Mouse (Mus musculus) intestine, embryonic 15.5 days (tissue): ENCODE data around the gene Cd44. TPM values are rescaled to one million over a fixed set of nuclear protein-coding genes. Genes with fewer than 3 reads are reported as not detected.
A peak's percentile ranks its signal among the peaks of the same experiment; 100 is the strongest.

Experiments used
- ATAC-seq: fragments of 200-750 bp; cut with Nextera tagmentation; 2 replicates; pipeline ENCODE4 v1.8.0; 2017; ENCODE audit warnings: moderate TSS enrichment, moderate library complexity
- H3K27ac ChIP-seq: fragments of 300-500 bp; sonication (generic); 2 replicates; pipeline ENCODE4 v1.5.1; 2015; ENCODE audit warnings: mild to moderate bottlenecking, inconsistent platforms
- H3K27me3 ChIP-seq: fragments of 300-500 bp; sonication (generic); replicated peaks from 2 replicates; pipeline ENCODE4 v1.6.1; 2015; ENCODE audit warnings: inconsistent platforms
- H3K36me3 ChIP-seq: fragments of 300-500 bp; sonication (generic); 2 replicates; pipeline ENCODE4 v1.6.1; 2015; ENCODE audit warnings: inconsistent platforms
- H3K4me1 ChIP-seq: fragments of 300-500 bp; sonication (generic); replicated peaks from 2 replicates; pipeline ENCODE4 v1.6.1; 2015; ENCODE audit warnings: inconsistent platforms
- H3K4me2 ChIP-seq: fragments of 300-500 bp; sonication (generic); replicated peaks from 2 replicates; pipeline ENCODE4 v1.6.1; 2015; ENCODE audit warnings: mild to moderate bottlenecking, inconsistent platforms
- H3K4me3 ChIP-seq: fragments of 300-500 bp; sonication (generic); replicated peaks from 2 replicates; pipeline ENCODE4 v1.5.1; 2015; ENCODE audit warnings: inconsistent platforms
- H3K9ac ChIP-seq: fragments of 300-500 bp; sonication (generic); 2 replicates; pipeline ENCODE4 v1.6.1; 2015; ENCODE audit warnings: inconsistent platforms
- H3K9me3 ChIP-seq: fragments of 300-500 bp; sonication (generic); 2 replicates; pipeline ENCODE4 v1.6.1; 2016; ENCODE audit warnings: inconsistent platforms
- WGBS: fragments of 180-500 bp; shearing (Covaris S2); methylation state at CpG from one replicate; pipeline ENCODE4 v1.1.7; 2015; 5-methylcytosine and 5-hydroxymethylcytosine counted together
- polyA plus RNA-seq: library from polyadenylated mRNA; unstranded; fragments of >200 nt; fragmentation: Nextera tagmentation; extraction: Ambion mirVana; gene quantifications from 2 replicates; pipeline ENCODE4 v1.2.1, GENCODE M21; 2015

Cd44 gene
- polyA plus RNA-seq, 1 experiment from 2014 or later: 13.8 TPM

DNA sequence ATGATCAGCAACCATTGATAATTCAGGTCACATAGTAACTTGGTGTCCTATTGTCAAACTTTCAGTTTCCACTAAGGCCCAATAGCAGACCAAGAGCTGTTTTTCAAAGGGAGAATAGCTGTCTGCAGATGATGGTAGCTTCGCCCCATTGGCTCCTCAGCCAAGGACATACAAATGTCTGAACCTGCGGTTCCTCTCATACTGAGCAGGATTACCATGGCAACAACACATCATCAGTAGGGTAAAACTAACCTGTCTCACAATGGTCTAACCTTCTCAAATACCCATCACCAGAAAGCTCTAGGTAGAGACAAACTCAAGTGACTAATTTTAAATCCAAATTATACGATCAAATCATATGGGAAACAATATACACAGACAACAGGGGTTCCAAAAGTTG lies 72.3 kb downstream of the Cd44 start:
- Histone ChIP-seq H3K4me3 (no peak overlapping the region), H3K27ac (no peak overlapping the region), H3K9ac (no peak overlapping the region), H3K4me1 (no peaks in the 10 kb centered on the region), H3K27me3 (no peaks in the 10 kb centered on the region), H3K9me3 (no peaks in the 10 kb centered on the region), H3K36me3 (no peaks in the 10 kb centered on the region), H3K4me2 (no peak overlapping the region)
- 94% methylated on average over 3 of the region's 3 CpGs for WGBS
- no peak for ATAC-seq

DNA sequence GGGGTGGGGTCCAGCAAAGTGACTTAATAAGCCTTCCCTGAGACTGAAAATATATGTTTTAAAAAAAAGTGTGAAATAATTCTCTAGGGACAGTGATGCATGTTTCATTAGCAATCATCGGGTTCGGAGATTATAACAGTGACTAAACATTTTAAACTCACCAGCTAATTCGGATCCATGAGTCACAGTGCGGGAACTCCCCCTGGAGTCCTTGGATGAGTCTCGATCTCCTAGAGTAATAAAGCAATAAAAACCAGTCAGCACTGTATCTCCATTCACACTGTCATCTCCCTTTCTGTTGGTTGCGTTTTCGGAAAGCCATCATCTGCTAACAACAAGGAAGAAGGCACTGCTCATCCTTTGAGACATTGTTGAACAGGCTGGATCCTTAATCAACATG lies 73.1 kb downstream of the Cd44 start:
- H3K27me3 ChIP-seq: no peaks in the 10 kb centered on the region
- ATAC-seq: peak; percentile 69
- H3K4me2 ChIP-seq: no peak overlapping the region

GRCm38 (mm10) chr2:102827841-102828240 lies 73.6 kb downstream of the Cd44 start:
- Histone ChIP-seq H3K9me3 (no peaks in the 10 kb centered on the region), H3K27ac (no peak overlapping the region), H3K36me3 (no peaks in the 10 kb centered on the region), H3K4me2 (no peak overlapping the region), H3K4me3 (no peak overlapping the region), H3K27me3 (no peaks in the 10 kb centered on the region), H3K4me1 (no peaks in the 10 kb centered on the region), H3K9ac (no peak overlapping the region)
- WGBS: 50% methylated on average over 1 of the region's 1 CpGs
- peak; percentile 87 for ATAC-seq

More for the DNA sequence above, 73.1 kb downstream of the Cd44 start:
- no peak overlapping the region for H3K4me3 ChIP-seq
- 50% methylated on average over 7 of the region's 7 CpGs for WGBS
- H3K9me3 ChIP-seq: no peaks in the 10 kb centered on the region
- no peaks in the 10 kb centered on the region for H3K4me1 ChIP-seq
- no peak overlapping the region for H3K27ac ChIP-seq
- H3K36me3 ChIP-seq: no peaks in the 10 kb centered on the region
- no peak overlapping the region for H3K9ac ChIP-seq

GRCm38 (mm10) chr2:102825961-102826633 lies 75.4 kb downstream of the Cd44 start:
- no peak overlapping the region for H3K4me2 ChIP-seq
- WGBS: 83% methylated on average over 9 of the region's 9 CpGs
- peak overlapping the region; percentile 40; the same call in 1 of the 2 replicates for H3K27ac ChIP-seq
- H3K9ac ChIP-seq: no peak overlapping the region
- H3K4me3 ChIP-seq: no peak overlapping the region
- peak; percentile 80 for ATAC-seq
- no peaks in the 10 kb centered on the region for H3K9me3 ChIP-seq
- no peaks in the 10 kb centered on the region for H3K4me1 ChIP-seq
- no peaks in the 10 kb centered on the region for H3K36me3 ChIP-seq
- H3K27me3 ChIP-seq: no peaks in the 10 kb centered on the region

GRCm38 (mm10) chr2:102822036-102822435 lies 79.4 kb downstream of the Cd44 start:
- no peak overlapping the region for H3K4me3 ChIP-seq
- no peaks in the 10 kb centered on the region for H3K27me3 ChIP-seq
- no peak overlapping the region for H3K9ac ChIP-seq
- H3K9me3 ChIP-seq: no peaks in the 10 kb centered on the region
- H3K36me3 ChIP-seq: no peaks in the 10 kb centered on the region
- no peak overlapping the region for H3K27ac ChIP-seq
- H3K4me2 ChIP-seq: no peak overlapping the region
- 95% methylated on average over 6 of the region's 6 CpGs for WGBS
- ATAC-seq: no peak
- 0 out of 2 replicates have a peak, but pooled peaks cover 8% of the 10 kb centered on the region for H3K4me1 ChIP-seq

- Histone ChIP-seq H3K27ac (0 out of 2 replicates have a peak overlapping the region, but pooled peaks have one; percentile 7), H3K9ac (no peak overlapping the region), H3K4me2 (no peak overlapping the region), H3K4me1 (peaks cover 9% of the 10 kb centered on the region; the same call in 1 of the 2 replicates), H3K27me3 (no peaks in the 10 kb centered on the region), H3K4me3 (no peak overlapping the region), H3K36me3 (no peaks in the 10 kb centered on the region), H3K9me3 (no peaks in the 10 kb centered on the region)
- 74% methylated on average over 8 of the region's 8 CpGs for WGBS
- ATAC-seq: no peak
Observed at GRCm38 (mm10) chr2:102820790-102821189, 80.7 kb downstream of the Cd44 start.

DNA sequence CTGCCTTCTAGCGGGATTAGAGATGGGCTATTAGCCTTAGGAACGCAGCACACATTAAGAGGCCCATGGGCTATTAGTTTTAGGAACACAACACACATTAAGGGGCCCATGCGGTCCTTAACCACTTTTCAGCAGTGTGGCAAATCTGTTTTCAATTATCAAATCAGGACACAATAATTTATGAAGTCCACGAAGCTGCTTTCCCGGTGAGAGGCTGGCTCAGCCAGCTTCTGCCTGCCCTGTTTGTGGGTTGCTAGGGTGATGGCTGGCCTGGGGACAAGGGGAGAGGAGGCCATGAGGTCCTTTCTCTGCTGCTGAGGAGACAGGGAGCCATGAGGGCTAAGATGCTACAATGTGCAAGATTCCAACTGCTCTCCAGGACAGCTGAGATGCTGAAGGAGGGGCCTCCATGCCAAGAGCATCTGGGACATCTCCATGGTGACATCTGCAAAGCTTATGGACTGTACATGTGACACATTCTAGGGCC lies 81.2 kb downstream of the Cd44 start:
- peak; percentile 48; the same call in 1 of the 2 replicates for ATAC-seq
- Histone ChIP-seq H3K9me3 (no peaks in the 10 kb centered on the region), H3K9ac (no peak overlapping the region), H3K4me2 (no peak overlapping the region), H3K4me1 (peaks cover 14% of the 10 kb centered on the region; the same call in 1 of the 2 replicates), H3K4me3 (no peak overlapping the region), H3K36me3 (no peaks in the 10 kb centered on the region), H3K27me3 (no peaks in the 10 kb centered on the region), H3K27ac (no peak overlapping the region)
- 71% methylated on average over 5 of the region's 5 CpGs for WGBS

DNA sequence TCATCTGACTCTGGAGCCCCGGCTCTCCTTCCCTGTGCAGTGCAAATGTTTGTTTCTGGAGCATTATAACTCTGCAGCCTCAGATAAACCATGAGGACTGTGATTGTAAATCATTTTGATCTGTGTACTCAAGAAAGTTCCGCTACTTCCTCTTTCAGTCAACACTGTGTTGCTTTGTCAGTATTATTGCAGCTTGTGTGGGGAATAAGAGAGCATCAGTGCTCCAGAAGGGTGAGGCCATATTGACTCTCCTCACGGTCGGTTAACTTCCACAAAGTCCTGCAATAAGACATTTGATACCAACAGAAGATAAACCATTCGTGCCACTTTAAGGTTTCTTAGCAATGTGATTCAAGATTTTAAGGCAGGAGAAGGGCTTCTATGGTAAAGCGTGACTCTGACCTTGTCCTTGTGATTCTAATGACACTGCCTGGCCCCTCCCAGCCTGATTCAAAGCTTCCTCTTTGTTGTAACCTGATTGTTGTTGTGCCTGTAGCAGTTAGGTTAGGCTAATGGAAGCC lies 86.1 kb downstream of the Cd44 start:
- Histone ChIP-seq H3K4me1 (peaks cover 10% of the 10 kb centered on the region; the same call in 1 of the 2 replicates), H3K27ac (peak overlapping the region; percentile 73), H3K4me2 (no peak overlapping the region), H3K4me3 (no peak overlapping the region), H3K9ac (no peak overlapping the region), H3K36me3 (no peaks in the 10 kb centered on the region), H3K9me3 (no peaks in the 10 kb centered on the region), H3K27me3 (no peaks in the 10 kb centered on the region)
- 20% methylated on average over 6 of the region's 6 CpGs for WGBS
- ATAC-seq: peak; percentile 95

DNA sequence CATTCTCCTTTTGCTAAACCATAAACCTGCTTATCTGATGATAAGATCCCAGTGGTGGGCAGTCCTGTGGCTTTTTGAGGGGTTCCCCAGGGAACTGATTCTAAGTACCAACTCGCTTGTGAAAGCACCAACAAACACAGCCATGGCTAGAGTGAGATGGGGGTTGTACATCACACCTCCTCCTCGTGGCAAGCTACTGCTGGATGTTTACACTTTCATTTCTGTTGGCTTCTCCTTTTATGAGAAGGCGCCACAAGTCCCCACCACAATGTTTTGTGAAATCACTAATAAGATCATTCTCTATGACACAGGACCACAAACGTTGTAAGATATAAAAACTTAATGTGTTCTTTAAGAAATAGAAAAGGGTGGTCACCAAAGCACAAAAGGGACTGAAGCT lies 88.7 kb downstream of the Cd44 start:
- Histone ChIP-seq H3K9me3 (no peaks in the 10 kb centered on the region), H3K9ac (no peak overlapping the region), H3K4me2 (no peak overlapping the region), H3K4me1 (peaks cover 7% of the 10 kb centered on the region; the same call in 1 of the 2 replicates), H3K27ac (no peak overlapping the region), H3K36me3 (no peaks in the 10 kb centered on the region), H3K4me3 (no peak overlapping the region), H3K27me3 (no peaks in the 10 kb centered on the region)
- 66% methylated on average over 4 of the region's 4 CpGs for WGBS
- ATAC-seq: no peak

DNA sequence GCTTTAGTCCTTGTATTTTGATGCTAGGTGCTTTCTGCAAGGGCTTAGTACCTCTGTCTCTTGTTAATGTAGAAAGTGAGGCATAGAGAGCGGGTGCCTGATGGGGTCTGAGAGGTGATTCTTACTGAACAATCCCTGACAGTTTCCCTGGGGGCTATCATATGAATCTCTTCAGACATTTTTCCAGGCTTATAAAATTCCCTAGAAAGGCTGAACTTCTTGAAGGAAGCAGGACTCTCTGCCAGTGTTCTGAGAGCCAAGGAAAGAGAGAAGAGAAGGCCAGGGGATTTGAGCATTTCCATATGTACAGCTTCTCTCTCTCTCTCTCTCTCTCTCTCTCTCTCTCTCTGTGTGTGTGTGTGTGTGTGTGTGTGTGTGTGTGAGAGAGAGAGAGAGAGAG lies 92.0 kb downstream of the Cd44 start:
- Histone ChIP-seq H3K9me3 (no peaks in the 10 kb centered on the region), H3K4me2 (no peak overlapping the region), H3K4me1 (no peaks in the 10 kb centered on the region), H3K36me3 (no peaks in the 10 kb centered on the region), H3K27ac (no peak overlapping the region), H3K27me3 (no peaks in the 10 kb centered on the region), H3K9ac (no peak overlapping the region), H3K4me3 (no peak overlapping the region)
- ATAC-seq: no peak
- 79% methylated on average over 1 of the region's 1 CpGs for WGBS

DNA sequence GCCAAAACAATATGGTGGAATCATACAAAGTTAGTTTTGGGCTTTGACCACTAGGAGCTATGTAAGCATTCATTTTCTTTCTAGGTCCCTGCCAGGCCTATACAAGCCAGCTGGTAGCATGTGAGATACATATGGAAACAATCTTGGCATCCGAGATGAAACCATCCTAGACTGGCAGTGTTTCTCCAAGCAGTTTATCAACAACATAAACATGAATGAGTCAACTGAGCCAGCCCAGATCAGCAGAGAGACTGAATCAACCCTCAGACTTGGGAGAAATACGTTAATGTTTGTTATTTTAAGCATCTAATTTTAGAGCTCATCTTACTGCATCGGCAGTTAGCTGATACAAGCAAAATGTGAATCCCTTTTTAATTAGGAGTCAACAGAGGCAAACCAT lies 93.8 kb downstream of the Cd44 start:
- Histone ChIP-seq H3K9me3 (no peaks in the 10 kb centered on the region), H3K27me3 (no peaks in the 10 kb centered on the region), H3K4me3 (no peak overlapping the region), H3K27ac (no peak overlapping the region), H3K9ac (no peak overlapping the region), H3K36me3 (no peaks in the 10 kb centered on the region), H3K4me2 (no peak overlapping the region), H3K4me1 (no peaks in the 10 kb centered on the region)
- 66% methylated on average over 3 of the region's 3 CpGs for WGBS
- ATAC-seq: no peak

GRCm38 (mm10) chr2:102805761-102806496 lies 95.5 kb downstream of the Cd44 start:
- Histone ChIP-seq H3K4me2 (no peak overlapping the region), H3K4me1 (no peaks in the 10 kb centered on the region), H3K4me3 (no peak overlapping the region), H3K36me3 (no peaks in the 10 kb centered on the region), H3K9me3 (no peaks in the 10 kb centered on the region), H3K9ac (no peak overlapping the region), H3K27ac (no peak overlapping the region), H3K27me3 (no peaks in the 10 kb centered on the region)
- peak; percentile 31 for ATAC-seq
- 62% methylated on average over 4 of the region's 4 CpGs for WGBS
